Mouse (Mus musculus): ENCODE results near the gene Vim. TPM values are rescaled to one million over a fixed set of nuclear protein-coding genes. Genes with fewer than 3 reads are reported as not detected.
A peak's percentile ranks its signal among the peaks of the same experiment; 100 is the strongest.

Gene Vim
- 227 and 287 TPM in 2 replicates for polyA plus RNA-seq (2012; rRNA removed)

DNA sequence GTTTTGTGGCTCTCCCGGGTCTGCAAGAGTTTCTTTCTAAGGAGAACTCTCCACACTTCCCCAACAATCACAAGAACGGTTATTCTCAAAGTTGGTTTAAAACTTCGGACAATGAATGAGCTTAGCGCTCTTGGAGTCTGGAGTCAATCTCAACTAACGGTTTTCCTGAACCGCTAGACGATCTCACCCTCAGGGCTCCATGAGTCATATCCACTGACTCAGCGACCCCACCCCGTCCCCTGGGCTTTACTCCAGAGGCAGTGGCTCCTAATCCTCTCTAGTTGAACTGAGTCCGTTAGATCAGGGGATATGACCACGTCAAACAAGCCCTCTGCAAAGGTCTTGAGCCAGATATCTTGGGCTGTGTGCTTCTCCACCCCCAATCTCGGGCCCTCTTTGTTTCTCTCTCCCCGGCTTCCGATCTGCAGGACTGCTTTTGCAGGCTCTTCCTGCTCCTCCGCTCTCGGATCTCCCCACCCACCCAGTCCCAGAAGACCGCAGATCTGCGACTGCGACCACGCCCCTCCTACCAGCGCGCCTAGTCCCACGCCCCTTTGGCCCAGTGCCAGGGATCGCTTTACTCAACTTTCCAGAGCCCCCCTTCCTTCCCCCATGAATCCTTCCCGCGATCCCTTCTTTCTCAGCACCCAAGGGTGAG, at the start of gene Vim:
TSS of gene Vim (plus strand) at position 520 of the 658 bp plus-strand sequence.
- DNase-seq, result peak; percentile 31 to 38
- peaks cover 2% of the 10 kb centered on the region; the same call in 1 of the 2 replicates for H3K27me3 ChIP-seq (ENCODE audit: control insufficient read depth, insufficient read depth, low read length)
- TF ChIP-seq CTCF (IDR thresholded peaks at IDR 0.05; ENCODE audit: borderline replicate concordance, insufficient read depth, low read depth, low read length) (no peak), POLR2A (IDR thresholded peaks at IDR 0.05; ENCODE audit: borderline replicate concordance, insufficient read depth, low read length) (no peak)
- no peak within 1 kb of the TSS for H3K27ac ChIP-seq (ENCODE audit: insufficient read depth, low read length)
- peak within 1 kb of the TSS; percentile 50 for H3K4me3 ChIP-seq (replicated peaks; ENCODE audit: insufficient read depth, low read depth, low read length)
- H3K4me1 ChIP-seq (ENCODE audit: control insufficient read depth, insufficient read depth, low read length), result peaks cover 6% of the 10 kb centered on the region
- under 1% methylated on average over 26 of the region's 26 CpGs for WGBS

DNA sequence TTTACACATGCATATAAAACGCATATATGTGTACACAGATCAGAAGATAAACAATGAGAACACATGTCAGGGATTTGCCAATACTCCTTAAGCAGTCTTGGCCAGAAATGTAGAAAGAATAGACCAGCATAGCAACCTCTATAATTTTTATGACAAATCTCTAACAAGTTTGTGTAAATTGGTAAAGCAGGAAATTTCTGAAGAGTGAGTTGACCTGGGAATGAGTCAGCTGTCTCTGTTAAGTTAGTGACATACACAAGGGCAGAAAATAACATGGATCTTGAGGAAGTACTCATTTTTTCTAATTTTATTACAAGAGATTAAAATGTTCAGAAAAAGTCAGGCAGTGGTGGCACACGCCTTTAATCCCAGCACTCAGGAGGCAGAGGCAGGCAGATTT, 47.5 kb upstream of the Vim start:
- H3K27ac ChIP-seq (ENCODE audit: insufficient read depth, low read length), result no peak overlapping the region
- no peaks in the 10 kb centered on the region for H3K27me3 ChIP-seq (ENCODE audit: control insufficient read depth, insufficient read depth, low read length)
- no peak for DNase-seq
- H3K4me1 ChIP-seq (ENCODE audit: control insufficient read depth, insufficient read depth, low read length), result peaks cover 3% of the 10 kb centered on the region; the same call in 1 of the 2 replicates
- no peak overlapping the region for H3K4me3 ChIP-seq (replicated peaks; ENCODE audit: insufficient read depth, low read depth, low read length)
- 91% methylated on average over 2 of the region's 2 CpGs for WGBS
- TF ChIP-seq POLR2A (IDR thresholded peaks at IDR 0.05; ENCODE audit: borderline replicate concordance, insufficient read depth, low read length) (no peak), CTCF (IDR thresholded peaks at IDR 0.05; ENCODE audit: borderline replicate concordance, insufficient read depth, low read depth, low read length) (no peak)

- Histone ChIP-seq H3K27me3 (ENCODE audit: control insufficient read depth, insufficient read depth, low read length) (no peaks in the 10 kb centered on the region), H3K27ac (ENCODE audit: insufficient read depth, low read length) (no peak overlapping the region), H3K4me3 (replicated peaks; ENCODE audit: insufficient read depth, low read depth, low read length) (no peak overlapping the region), H3K4me1 (ENCODE audit: control insufficient read depth, insufficient read depth, low read length) (peaks cover 3% of the 10 kb centered on the region; the same call in 1 of the 2 replicates)
- TF ChIP-seq CTCF (IDR thresholded peaks at IDR 0.05; ENCODE audit: borderline replicate concordance, insufficient read depth, low read depth, low read length), result no peak
- no peak for DNase-seq
- WGBS, result 39% methylated on average over 2 of the region's 2 CpGs
Measured at GRCm38 (mm10) chr2:13527125-13527524, 46.6 kb upstream of the Vim start.

GRCm38 (mm10) chr2:13527531-13527930, 46.2 kb upstream of the Vim start:
- H3K27ac ChIP-seq (ENCODE audit: insufficient read depth, low read length), result no peak overlapping the region
- H3K4me3 ChIP-seq (replicated peaks; ENCODE audit: insufficient read depth, low read depth, low read length), result no peak overlapping the region
- H3K27me3 ChIP-seq (ENCODE audit: control insufficient read depth, insufficient read depth, low read length), result no peaks in the 10 kb centered on the region
- TF ChIP-seq CTCF (IDR thresholded peaks at IDR 0.05; ENCODE audit: borderline replicate concordance, insufficient read depth, low read depth, low read length), result no peak
- peaks cover 3% of the 10 kb centered on the region; the same call in 1 of the 2 replicates for H3K4me1 ChIP-seq (ENCODE audit: control insufficient read depth, insufficient read depth, low read length)
- DNase-seq, result no peak
- WGBS, result 15% methylated on average over 4 of the region's 4 CpGs

GRCm38 (mm10) chr2:13529253-13529933, 44.3 kb upstream of the Vim start:
- 98% methylated on average over 3 of the region's 3 CpGs for WGBS
- Histone ChIP-seq H3K4me1 (ENCODE audit: control insufficient read depth, insufficient read depth, low read length) (peaks cover 3% of the 10 kb centered on the region; the same call in 1 of the 2 replicates), H3K27me3 (ENCODE audit: control insufficient read depth, insufficient read depth, low read length) (no peaks in the 10 kb centered on the region), H3K27ac (ENCODE audit: insufficient read depth, low read length) (no peak overlapping the region), H3K4me3 (replicated peaks; ENCODE audit: insufficient read depth, low read depth, low read length) (no peak overlapping the region)
- DNase-seq, result no peak
- no peak for TF ChIP-seq POLR2A (IDR thresholded peaks at IDR 0.05; ENCODE audit: borderline replicate concordance, insufficient read depth, low read length)
- TF ChIP-seq CTCF (IDR thresholded peaks at IDR 0.05; ENCODE audit: borderline replicate concordance, insufficient read depth, low read depth, low read length), result no peak

- H3K4me3 ChIP-seq (replicated peaks; ENCODE audit: insufficient read depth, low read depth, low read length), result no peak overlapping the region
- H3K27me3 ChIP-seq (ENCODE audit: control insufficient read depth, insufficient read depth, low read length), result no peaks in the 10 kb centered on the region
- WGBS, result 83% methylated on average over 6 of the region's 6 CpGs
- TF ChIP-seq CTCF (IDR thresholded peaks at IDR 0.05; ENCODE audit: borderline replicate concordance, insufficient read depth, low read depth, low read length) (no peak), POLR2A (IDR thresholded peaks at IDR 0.05; ENCODE audit: borderline replicate concordance, insufficient read depth, low read length) (no peak)
- DNase-seq, result no peak
- no peak overlapping the region for H3K27ac ChIP-seq (ENCODE audit: insufficient read depth, low read length)
- H3K4me1 ChIP-seq (ENCODE audit: control insufficient read depth, insufficient read depth, low read length), result peaks cover 3% of the 10 kb centered on the region; the same call in 1 of the 2 replicates
Measured at GRCm38 (mm10) chr2:13530639-13531038, 43.1 kb upstream of the Vim start.

DNA sequence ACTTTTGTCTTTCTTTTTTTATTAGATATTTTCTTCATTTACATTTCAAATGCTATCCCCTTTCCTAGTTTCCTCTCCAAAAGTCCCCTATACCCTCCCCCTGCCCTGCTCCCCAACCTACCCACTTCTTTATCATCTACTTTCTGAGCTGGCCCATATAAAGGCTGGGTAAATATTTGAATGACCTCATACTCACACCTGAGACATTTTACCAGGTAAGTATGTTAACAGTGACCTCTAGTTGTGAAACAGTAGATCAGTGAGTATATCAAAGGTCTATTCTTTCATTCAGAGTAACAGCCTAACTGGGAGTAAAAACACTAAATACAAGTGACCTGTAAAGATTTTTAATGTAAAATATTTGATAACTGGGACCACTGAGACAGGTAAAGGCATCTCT, 37.0 kb upstream of the Vim start:
- Histone ChIP-seq H3K27me3 (ENCODE audit: control insufficient read depth, insufficient read depth, low read length) (no peaks in the 10 kb centered on the region), H3K4me1 (ENCODE audit: control insufficient read depth, insufficient read depth, low read length) (no peaks in the 10 kb centered on the region), H3K27ac (ENCODE audit: insufficient read depth, low read length) (no peak overlapping the region), H3K4me3 (replicated peaks; ENCODE audit: insufficient read depth, low read depth, low read length) (no peak overlapping the region)
- TF ChIP-seq POLR2A (IDR thresholded peaks at IDR 0.05; ENCODE audit: borderline replicate concordance, insufficient read depth, low read length) (no peak), CTCF (IDR thresholded peaks at IDR 0.05; ENCODE audit: borderline replicate concordance, insufficient read depth, low read depth, low read length) (no peak)
- DNase-seq, result no peak

GRCm38 (mm10) chr2:13537733-13538132, 36.0 kb upstream of the Vim start:
- no peaks in the 10 kb centered on the region for H3K4me1 ChIP-seq (ENCODE audit: control insufficient read depth, insufficient read depth, low read length)
- no peaks in the 10 kb centered on the region for H3K27me3 ChIP-seq (ENCODE audit: control insufficient read depth, insufficient read depth, low read length)
- no peak overlapping the region for H3K4me3 ChIP-seq (replicated peaks; ENCODE audit: insufficient read depth, low read depth, low read length)
- TF ChIP-seq POLR2A (IDR thresholded peaks at IDR 0.05; ENCODE audit: borderline replicate concordance, insufficient read depth, low read length) (no peak), CTCF (IDR thresholded peaks at IDR 0.05; ENCODE audit: borderline replicate concordance, insufficient read depth, low read depth, low read length) (no peak)
- DNase-seq, result no peak
- H3K27ac ChIP-seq (ENCODE audit: insufficient read depth, low read length), result no peak overlapping the region
- 34% methylated on average over 2 of the region's 2 CpGs for WGBS
